Mouse (Mus musculus) right cerebral cortex, adult 2 months (tissue): Measurements from ENCODE around the gene Olfr147.
"Not testable (repeated sequence)": the region's sequence is repeated elsewhere in the genome, so short reads cannot be mapped to it uniquely, and the experiment has no call there.

Experiments used
- DNase-seq, 2 experiments: peaks; one replicate each; pipeline ENCODE4 v3.0.0; 2021 to 2022; ENCODE audit warnings: low spot score in 2 of 2

The Olfr147 gene

GRCm38 (mm10) chr9:38401398-38401797 lies at the start of gene Olfr147:
Gene Olfr147, plus strand, starts transcription at chr9:38401698.
- DNase-seq = no peak

GRCm38 (mm10) chr9:38366596-38366995 lies 34.9 kb upstream of the Olfr147 start, which contains the start of gene Olfr250:
Gene Olfr250, plus strand, starts transcription at chr9:38366896.
- no peak for DNase-seq

GRCm38 (mm10) chr9:38376786-38377185 lies 24.7 kb upstream of the Olfr147 start, which contains the start of gene Olfr251:
Gene Olfr251, plus strand, starts transcription at chr9:38377086.
- no peak for DNase-seq

- not testable (repeated sequence) for DNase-seq
These were observed 6.0 kb downstream of the Olfr147 start for GRCm38 (mm10) chr9:38407502-38407901.

GRCm38 (mm10) chr9:38413502-38413901 lies 12.0 kb downstream of the Olfr147 start:
- not testable (repeated sequence) for DNase-seq

DNA sequence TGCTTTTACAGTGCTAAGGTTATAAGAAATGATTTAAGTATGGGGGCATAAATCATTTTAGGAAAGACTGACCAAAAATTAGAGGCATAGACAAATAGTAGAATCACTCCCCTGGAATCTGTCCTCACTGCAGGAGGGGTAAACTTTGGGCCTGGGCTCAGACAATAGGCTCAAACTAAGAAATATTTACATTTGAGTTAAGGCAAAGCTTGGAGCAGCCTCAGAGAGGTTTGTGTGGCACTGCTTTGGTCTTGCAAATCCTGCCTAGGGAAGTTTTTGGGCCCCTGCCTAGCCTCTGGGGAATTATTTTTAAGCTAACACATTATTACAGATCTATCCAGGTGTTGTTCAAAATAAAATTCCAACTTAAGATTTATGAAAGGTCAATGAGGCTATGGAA lies 22.3 kb downstream of the Olfr147 start:
- no peak for DNase-seq

GRCm38 (mm10) chr9:38427026-38427425 lies 25.5 kb downstream of the Olfr147 start:
- DNase-seq = no peak

- no peak for DNase-seq
These were observed 27.7 kb downstream of the Olfr147 start, which contains the start of gene Olfr901 for GRCm38 (mm10) chr9:38429155-38429554. Gene Olfr901, plus strand, starts transcription at chr9:38429455.

GRCm38 (mm10) chr9:38447352-38447751 lies 45.9 kb downstream of the Olfr147 start, which contains the start of gene Olfr902:
Gene Olfr902, plus strand, starts transcription at chr9:38447652.
- DNase-seq = no peak
